Mouse (Mus musculus) neural tube, embryonic 15.5 days (tissue): ENCODE measurements around the gene Gm10424. TPM values are rescaled to one million over a fixed set of nuclear protein-coding genes. Genes with fewer than 3 reads are reported as not detected.
"Not testable (repeated sequence)": the region's sequence is repeated elsewhere in the genome, so short reads cannot be mapped to it uniquely, and the experiment has no call there.

ENCODE experiments used
- ATAC-seq: fragments of 200-750 bp; cut with Nextera tagmentation; 2 replicates; pipeline ENCODE4 v1.8.0; 2017; ENCODE audit warnings: mild to moderate bottlenecking, moderate TSS enrichment, moderate library complexity; ENCODE audit not compliant: low FRiP score
- H3K27ac ChIP-seq: fragments of 300-500 bp; sonication (generic); replicated peaks from 2 replicates; pipeline ENCODE4 v1.5.1; 2015; ENCODE audit warnings: mild to moderate bottlenecking, inconsistent platforms
- H3K27me3 ChIP-seq: fragments of 300-500 bp; sonication (generic); replicated peaks from 2 replicates; pipeline ENCODE4 v1.6.1; 2015; ENCODE audit warnings: inconsistent platforms
- H3K36me3 ChIP-seq: fragments of 300-500 bp; sonication (generic); 2 replicates; pipeline ENCODE4 v1.6.1; 2015; ENCODE audit warnings: inconsistent platforms
- H3K4me1 ChIP-seq: fragments of 300-500 bp; sonication (generic); 2 replicates; pipeline ENCODE4 v1.6.1; 2015; ENCODE audit warnings: inconsistent platforms
- H3K4me2 ChIP-seq: fragments of 300-500 bp; sonication (generic); 2 replicates; pipeline ENCODE4 v1.6.1; 2015; ENCODE audit warnings: inconsistent platforms, mild to moderate bottlenecking, moderate library complexity
- H3K4me3 ChIP-seq: fragments of 300-500 bp; sonication (generic); replicated peaks from 2 replicates; pipeline ENCODE4 v1.5.1; 2015; ENCODE audit warnings: mild to moderate bottlenecking, inconsistent platforms
- H3K9ac ChIP-seq: fragments of 300-500 bp; sonication (generic); replicated peaks from 2 replicates; pipeline ENCODE4 v1.6.1; 2015; ENCODE audit warnings: mild to moderate bottlenecking, inconsistent platforms
- H3K9me3 ChIP-seq: fragments of 300-500 bp; sonication (generic); replicated peaks from 2 replicates; pipeline ENCODE4 v1.6.1; 2016; ENCODE audit warnings: inconsistent platforms
- WGBS: fragments of 180-500 bp; shearing (Covaris S2); methylation state at CpG from one replicate; pipeline ENCODE4 v1.1.7; 2015; ENCODE audit warnings: mixed read lengths; 5-methylcytosine and 5-hydroxymethylcytosine counted together
- polyA plus RNA-seq: library from polyadenylated mRNA; unstranded; fragments of >200 nt; fragmentation: Nextera tagmentation; extraction: Ambion mirVana; gene quantifications from 2 replicates; pipeline ENCODE4 v1.2.1, GENCODE M21; 2015

Gene Gm10424
- polyA plus RNA-seq, result not detected in 2 replicates

- H3K4me1 ChIP-seq, H3K4me2 ChIP-seq, H3K9ac ChIP-seq, H3K9me3 ChIP-seq, ATAC-seq, H3K27me3 ChIP-seq, H3K27ac ChIP-seq, H3K36me3 ChIP-seq, H3K4me3 ChIP-seq: not testable (repeated sequence)
- no CpG with 5 or more reads among the region's 1 CpGs for WGBS
Observed at GRCm38 (mm10) chr5:95272668-95273067, at the start of gene Gm10424. Gm10424 (minus strand) TSS chr5:95272768.

- 59% methylated on average over 2 of the region's 2 CpGs for WGBS
- not testable (repeated sequence) for ATAC-seq, H3K9ac ChIP-seq
Observed at GRCm38 (mm10) chr5:95305611-95306010, 33.0 kb upstream of the Gm10424 start, which contains the start of gene Gm3259. Gm3259 (plus strand) TSS chr5:95305911.

More at GRCm38 (mm10) chr5:95305611-95306010, 33.0 kb upstream of the Gm10424 start, which contains the start of gene Gm3259:
- not testable (repeated sequence) for H3K9me3 ChIP-seq, H3K4me3 ChIP-seq, H3K36me3 ChIP-seq, H3K4me1 ChIP-seq, H3K4me2 ChIP-seq, H3K27me3 ChIP-seq, H3K27ac ChIP-seq

Other genes starting within 250 kb of the Gm10424 start
- gene Gm7942, start 165.8 kb downstream of the Gm10424 start, polyA plus RNA-seq, result not detected in 2 replicates
- gene Gm16513, start 90.1 kb downstream of the Gm10424 start, polyA plus RNA-seq, result not detected in 2 replicates
- gene Gm3259, start 33.1 kb upstream of the Gm10424 start, polyA plus RNA-seq, result not detected in 2 replicates
- gene D5Ertd577e, start 184.0 kb upstream of the Gm10424 start, polyA plus RNA-seq, result not detected in 2 replicates
- not detected in 2 replicates for gene Gm3286, start 238.0 kb upstream of the Gm10424 start, polyA plus RNA-seq